Mouse (Mus musculus) telencephalon, adult 2 months (tissue): Measurements from ENCODE around the gene Mknk2.

Experiments
- DNase-seq: peaks from one replicate; pipeline ENCODE4 v3.0.0-alpha.2; 2011; ENCODE audit warnings: low read depth, low spot score

Gene Mknk2

DNA sequence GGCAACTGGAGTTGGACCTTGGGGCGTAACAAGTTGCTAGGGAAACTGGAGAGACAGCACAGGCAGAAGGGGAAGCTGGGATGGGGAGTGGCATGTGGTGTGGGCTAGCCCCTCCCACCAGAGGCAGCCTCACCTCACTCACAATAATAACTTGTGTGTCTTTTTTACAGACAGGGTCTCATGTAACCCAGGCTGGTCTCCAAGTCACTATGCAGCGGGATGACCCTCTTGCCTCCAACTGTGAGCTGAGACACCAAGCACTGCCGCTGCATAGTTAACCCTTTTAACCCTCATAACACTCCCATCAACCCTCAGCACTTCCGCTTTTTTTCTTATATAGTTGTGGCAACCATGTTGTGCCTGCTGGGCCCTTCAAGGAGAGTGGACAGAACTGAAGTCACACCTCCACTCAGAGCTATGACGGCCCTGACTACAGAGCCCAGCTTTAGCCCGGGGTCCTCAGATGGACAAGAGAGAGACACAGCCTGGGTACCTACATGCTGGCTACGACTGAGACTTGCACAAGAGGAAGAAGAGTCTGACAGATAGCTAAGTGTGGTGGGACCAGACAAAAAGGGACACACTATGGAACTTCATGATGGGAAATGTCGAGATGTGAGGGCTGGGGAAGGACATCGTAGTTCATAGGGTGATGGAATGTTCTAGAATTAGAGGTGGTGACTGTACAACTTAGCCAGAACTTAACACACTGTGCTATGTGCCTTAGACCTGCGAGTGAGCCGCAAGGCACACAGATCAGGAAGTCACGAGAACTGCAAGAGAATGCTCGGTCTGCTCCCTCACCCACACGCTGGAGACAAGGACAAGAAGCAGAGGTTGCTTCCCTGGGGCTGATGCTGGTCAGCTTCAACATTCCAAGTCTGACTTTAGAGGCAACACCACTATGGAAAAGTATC is 14.6 kb upstream of the Mknk2 start:
- DNase-seq = no peak

DNA sequence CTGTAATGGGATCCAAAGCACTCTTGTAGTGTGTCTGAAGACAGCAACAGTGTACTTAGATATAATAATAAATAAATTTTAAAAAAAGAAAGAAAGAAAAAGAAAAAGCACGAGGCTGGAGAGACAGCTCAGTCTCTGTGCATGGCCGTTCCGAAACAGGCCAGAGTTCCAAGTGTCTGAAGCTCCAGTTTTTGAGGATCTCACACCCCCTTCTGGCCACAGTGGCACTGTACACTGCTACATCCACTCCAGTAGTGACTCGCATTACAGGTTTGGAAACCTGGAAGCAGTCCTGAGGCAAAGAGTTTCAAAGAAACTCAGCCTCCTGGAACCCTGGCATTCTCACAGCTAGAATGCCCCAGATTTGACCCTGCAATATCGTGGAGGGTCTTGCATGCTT is 9.9 kb upstream of the Mknk2 start:
- no peak for DNase-seq

- DNase-seq = no peak
These were observed 8.7 kb upstream of the Mknk2 start for GRCm38 (mm10) chr10:80686617-80687016.

GRCm38 (mm10) chr10:80684984-80685383 is 7.1 kb upstream of the Mknk2 start:
- DNase-seq = no peak

- DNase-seq = no peak
These were observed 6.3 kb upstream of the Mknk2 start for GRCm38 (mm10) chr10:80684214-80684613.

DNA sequence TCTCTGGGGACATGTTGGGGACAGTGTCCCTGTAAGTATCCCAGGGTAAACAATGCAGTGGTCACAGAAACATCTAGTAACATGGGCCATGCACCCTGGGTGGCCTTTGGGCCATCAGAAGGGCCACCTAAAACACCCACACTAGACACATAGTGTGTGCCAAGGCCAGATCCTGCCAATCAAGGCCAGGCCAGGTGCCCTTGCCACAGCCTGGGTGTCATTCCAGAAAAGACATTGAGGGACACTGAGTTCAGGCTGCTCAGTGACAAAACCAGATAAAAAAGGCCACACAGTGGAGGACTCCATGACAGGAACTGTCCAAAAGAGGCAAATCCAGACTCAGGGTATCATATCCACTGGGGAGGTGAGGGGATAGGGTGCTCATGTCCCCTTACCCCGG is 5.7 kb upstream of the Mknk2 start:
- DNase-seq = no peak

DNA sequence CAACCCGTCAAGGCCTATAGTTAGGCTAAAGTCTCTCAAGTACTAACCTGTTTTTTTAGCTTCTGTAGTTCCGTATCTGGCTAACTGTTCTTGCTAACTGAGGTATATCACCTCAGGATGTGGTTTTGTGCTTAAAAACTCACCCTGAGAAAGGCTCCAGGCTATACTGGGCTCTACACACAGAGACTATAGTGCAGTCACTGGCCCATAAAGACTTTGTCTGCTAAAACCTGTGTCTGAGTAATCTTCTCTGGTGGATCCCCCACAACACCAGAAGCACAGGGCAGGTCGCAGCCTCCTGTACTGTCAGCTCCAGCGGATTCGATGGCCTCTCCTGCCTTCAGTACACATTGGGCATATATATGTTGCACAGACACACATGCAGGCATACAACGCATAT is 4.1 kb upstream of the Mknk2 start:
- no peak for DNase-seq

GRCm38 (mm10) chr10:80680260-80680696 is 2.4 kb upstream of the Mknk2 start:
- DNase-seq = no peak

DNA sequence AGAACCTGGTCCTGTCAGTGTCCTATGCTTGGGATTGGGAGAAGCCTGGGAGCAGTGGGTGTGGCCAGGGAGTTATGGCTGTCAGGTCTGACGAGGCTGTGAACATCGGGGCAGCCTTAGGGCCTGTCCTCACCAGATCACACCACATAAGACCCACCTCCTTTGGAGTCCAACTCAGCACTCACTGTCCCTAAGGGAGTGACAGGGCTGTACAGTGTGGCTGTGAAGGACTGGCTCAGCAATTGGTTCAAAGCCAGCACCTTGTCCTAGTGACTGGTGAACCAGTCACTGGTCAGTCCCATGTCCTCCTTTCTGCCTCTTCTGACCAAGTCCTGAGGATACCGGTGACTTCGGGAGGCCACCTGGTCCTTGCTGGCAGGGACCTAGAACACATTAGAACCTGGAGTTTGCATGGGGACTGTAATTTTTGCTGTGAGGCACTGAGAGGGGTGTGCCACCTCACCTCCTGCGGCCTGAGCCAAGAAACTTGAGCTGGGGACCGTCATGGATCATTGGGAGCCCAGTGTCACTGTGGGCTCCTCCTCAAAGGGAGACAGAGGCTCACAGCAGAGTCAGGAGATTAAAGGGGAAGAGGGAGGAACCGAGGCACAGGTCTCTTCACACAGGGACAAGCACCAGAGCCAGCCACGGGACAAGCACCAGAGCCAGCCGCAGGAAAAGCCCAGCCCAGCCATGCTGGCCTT is 1.8 kb upstream of the Mknk2 start:
- no peak for DNase-seq

DNA sequence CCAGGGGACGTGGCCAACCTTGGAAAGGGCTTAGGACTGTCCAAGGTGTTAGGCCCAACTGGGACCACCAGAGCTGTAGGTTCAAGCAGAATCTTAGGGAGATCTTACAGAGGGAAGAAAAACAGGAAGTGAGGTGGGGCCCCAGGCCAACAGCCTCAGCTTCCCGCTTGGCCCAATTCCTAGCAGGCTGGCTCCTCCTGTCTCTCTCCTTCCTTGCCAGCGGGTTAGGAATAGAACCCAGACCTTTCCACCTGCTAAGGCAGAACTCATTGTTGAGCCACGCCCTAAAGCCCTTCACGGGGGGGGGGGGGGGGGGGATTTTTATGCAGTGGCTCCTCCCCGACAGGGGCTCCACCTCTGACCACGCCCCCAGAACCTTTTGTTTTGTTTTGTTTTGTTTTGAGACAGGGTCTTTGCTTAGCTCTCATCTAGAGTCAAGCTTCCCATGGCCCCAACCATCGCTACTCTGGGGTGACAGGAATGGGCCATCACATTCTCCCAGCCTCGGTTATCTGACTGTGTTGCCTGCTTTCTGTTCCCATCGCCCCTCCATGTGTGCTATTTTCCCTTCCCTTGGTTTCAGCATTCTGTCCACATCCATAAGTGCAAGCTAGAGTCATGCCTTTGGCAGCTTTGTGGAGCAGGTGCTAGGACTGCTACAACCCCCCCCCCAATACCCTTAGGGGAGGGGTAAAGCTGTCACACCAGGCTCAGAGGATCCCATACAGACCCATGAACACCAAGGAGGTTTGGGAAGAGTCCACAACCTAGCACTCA is 877 bp upstream of the Mknk2 start:
- DNase-seq = no peak

DNA sequence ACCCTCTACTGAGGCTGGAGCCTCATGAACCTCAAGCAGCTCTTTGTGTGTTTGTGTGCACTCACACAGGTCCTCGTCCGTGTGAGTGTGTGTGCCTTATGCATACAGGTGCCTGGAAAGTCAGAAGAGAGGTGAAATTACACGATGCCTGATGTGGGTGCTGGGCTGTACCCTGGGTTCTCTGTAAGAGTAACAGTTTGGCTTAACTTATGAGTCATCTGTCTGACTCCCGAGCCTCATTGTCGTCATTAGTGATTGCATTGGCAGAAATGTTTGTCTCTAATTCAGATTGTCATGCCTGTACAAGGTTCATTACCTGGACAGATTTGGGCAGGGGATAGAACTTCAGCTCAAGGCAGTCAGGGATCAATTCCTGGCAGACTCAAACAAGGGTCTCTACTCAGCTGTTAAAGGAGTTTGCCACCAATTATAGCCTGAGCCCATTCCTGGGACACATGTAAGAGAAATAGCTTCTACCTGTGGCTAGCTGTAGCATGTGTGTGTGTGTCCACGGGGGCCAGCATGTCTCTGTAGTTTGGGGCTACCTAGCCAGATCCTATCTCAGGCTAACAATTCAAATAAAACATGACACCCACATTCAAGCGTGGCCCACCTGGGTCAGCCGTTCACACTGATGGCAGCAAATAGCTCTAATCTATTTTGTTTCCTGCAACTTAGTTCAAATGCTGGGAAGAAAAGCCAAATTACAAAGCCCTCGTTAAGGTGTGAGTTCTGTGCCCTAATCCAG is 610 bp downstream of the Mknk2 start:
- no peak for DNase-seq

DNA sequence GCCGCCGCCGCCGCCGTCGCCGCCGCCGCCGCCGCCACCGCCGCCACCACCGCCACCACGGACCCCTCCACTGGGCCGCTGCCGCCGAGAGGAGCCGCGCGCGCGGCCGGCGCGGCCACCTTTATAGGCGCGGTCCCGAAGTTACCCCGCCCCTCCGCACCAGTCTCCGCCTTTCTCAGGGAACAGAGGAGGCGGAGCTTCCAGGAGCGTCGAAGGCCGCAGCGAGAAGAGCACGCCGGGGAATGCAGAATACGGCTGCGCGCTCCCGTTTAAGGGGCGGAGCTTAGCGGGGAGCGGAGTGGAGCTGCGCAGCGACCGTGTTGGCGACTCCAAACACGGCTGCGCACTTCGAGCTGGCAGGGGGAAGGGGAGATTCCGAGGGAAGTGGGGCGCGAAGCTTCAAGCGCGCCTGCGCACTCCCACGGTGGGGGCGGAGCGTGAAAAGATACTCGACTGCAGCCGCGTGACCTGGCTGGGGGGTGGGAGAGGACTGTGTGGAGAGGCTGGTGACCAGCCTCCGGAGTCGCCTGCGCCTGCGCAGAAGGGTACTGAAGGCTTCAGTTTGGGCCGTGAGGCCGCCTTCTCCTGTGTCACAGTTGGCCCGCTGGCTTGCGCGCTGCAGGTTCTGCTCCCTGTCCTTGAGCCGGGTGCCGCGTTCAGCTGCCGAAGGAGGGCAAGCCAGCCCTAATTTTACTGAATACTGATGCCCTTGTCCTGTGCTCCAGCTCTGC is 1.5 kb downstream of the Mknk2 start:
- DNase-seq = peak; percentile 99

- no peak for DNase-seq
These were observed 2.3 kb downstream of the Mknk2 start for GRCm38 (mm10) chr10:80675405-80676197.

DNA sequence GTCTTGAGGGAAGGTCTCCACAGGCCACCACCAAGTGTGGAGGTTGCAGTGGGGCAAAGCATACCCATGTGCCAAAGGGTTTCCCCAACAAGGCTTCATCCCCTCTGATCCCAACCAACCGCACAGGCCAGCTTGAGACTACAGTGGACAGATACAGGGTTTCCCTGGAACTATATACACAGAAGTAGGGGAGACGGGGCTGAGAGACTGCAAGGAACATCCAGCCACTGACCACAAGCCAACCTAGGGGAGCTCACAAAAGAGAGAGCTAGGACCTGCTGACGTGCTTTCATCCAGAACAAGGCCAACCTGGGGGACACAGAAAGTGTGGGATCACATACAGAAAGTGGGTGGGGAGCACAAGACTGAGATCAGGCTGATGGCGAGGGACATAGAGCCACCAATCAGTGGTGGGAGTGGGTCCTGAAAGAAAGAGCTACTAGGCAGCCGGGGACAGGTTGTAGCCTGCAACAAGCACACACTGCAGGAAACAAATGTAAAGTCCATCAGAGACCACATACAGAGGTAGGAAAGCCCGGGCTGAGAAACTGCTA is 3.0 kb downstream of the Mknk2 start:
- DNase-seq = no peak

DNA sequence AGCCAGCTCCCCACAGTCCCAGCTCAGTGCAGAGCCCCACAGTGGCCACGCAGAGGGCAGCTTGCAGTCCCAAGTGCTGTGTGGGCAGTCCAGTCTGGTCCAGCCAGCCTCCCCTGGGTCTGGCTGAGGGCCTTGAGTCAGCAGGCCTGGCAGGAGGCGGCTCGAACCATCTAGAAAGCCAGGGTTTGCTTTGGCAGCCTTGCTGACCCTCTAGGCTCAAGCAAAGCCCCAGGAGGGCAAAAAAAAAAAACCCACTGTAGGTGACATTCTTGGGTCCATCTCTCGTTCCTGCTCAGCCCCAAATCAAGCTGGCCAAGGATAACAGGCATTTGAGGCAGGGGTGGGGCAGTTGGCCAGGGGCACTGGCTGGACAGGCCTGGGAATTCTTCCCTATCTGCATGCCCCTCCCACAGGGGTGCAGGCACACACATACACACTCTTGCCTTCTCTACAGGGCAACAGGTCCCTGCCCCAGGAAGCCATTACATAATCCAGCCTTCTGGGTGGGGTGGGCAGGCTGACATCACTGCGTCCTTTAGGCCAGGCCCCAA is 3.7 kb downstream of the Mknk2 start:
- DNase-seq = no peak

GRCm38 (mm10) chr10:80673690-80674089 is 4.2 kb downstream of the Mknk2 start:
- no peak for DNase-seq

DNA sequence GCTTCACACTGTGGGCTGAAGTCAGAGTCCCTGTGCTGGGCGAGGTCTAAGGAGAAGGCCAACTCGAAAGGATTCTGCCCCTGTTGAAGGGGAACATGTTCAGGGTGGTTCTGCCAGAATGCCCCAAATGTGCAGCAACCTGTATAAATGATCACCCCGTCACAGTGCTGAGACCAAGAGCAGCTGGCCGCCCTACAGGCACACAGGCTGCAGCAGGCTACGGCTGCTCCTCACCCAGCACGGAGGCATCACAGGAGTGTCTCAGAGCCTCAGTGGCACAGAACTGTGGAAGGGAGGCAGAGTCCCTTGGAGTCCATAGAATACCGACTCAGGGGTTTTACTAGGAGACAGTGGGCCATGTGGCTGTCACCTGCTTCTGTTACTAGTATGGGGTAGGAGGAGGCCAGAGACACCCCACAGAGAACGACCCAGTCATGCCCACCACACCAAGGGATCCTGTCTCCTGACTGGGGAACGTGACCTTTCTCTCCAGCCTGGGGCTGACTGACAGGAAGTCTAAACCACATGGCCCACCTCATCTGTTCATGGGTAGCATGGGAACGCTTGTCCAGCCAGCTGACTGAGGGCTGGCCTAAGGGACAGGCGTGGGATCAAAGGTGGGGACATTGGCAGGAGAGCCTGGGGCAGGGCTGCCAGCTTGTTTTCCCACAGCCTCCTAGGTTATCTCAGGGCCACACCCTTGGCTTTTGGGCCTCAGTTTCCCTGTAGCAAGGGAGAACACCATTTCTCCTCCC is 5.8 kb downstream of the Mknk2 start:
- DNase-seq = no peak

- DNase-seq = no peak
These were observed 6.7 kb downstream of the Mknk2 start for GRCm38 (mm10) chr10:80671251-80671650.

- no peak for DNase-seq
These were observed 7.4 kb downstream of the Mknk2 start for GRCm38 (mm10) chr10:80670531-80670930.
